Mouse (Mus musculus) olfactory bulb, adult 2 months (tissue): Measurements from ENCODE around the gene Ros1. TPM values are rescaled to one million over a fixed set of nuclear protein-coding genes. Genes with fewer than 3 reads are reported as not detected.

Experiments used
- H3K27ac ChIP-seq: fragments of 200-500 bp; 2 replicates; pipeline ENCODE4 v1.5.1; 2012; ENCODE audit warnings: low read depth, low read length; ENCODE audit not compliant: insufficient read depth
- H3K4me1 ChIP-seq: fragments of 200-500 bp; 2 replicates; pipeline ENCODE4 v1.6.1; 2012; ENCODE audit warnings: low read length; ENCODE audit not compliant: control insufficient read depth, insufficient read depth
- H3K4me3 ChIP-seq: fragments of 200-500 bp; 2 replicates; pipeline ENCODE4 v1.5.1; 2012; ENCODE audit warnings: mild to moderate bottlenecking, low read depth, low read length, moderate library complexity; ENCODE audit not compliant: insufficient read depth
- CTCF ChIP-seq: fragments of 200-500 bp; IDR thresholded peaks from 2 replicates; pipeline ENCODE4 v1.5.1; 2012; ENCODE audit warnings: low read depth, mild to moderate bottlenecking, low read length, moderate library complexity; ENCODE audit not compliant: insufficient read depth
- POLR2A ChIP-seq: fragments of 200-500 bp; IDR thresholded peaks from 2 replicates; pipeline ENCODE4 v1.6.1; 2012; ENCODE audit warnings: mild to moderate bottlenecking, low read depth, low read length, moderate library complexity; ENCODE audit not compliant: insufficient read depth
- WGBS: fragments of 180-500 bp; shearing (Covaris S2); methylation state at CpG from one replicate; pipeline ENCODE4 v1.1.7; 2018; 5-methylcytosine and 5-hydroxymethylcytosine counted together
- polyA plus RNA-seq: library from polyadenylated mRNA; stranded (reverse); fragments of >200 nt; gene quantifications from 2 replicates; pipeline ENCODE4 v1.2.4, GENCODE M21; 2012; ENCODE audit warnings: low replicate concordance; ENCODE audit not compliant: missing spikeins, insufficient read depth, insufficient read length

Ros1 gene
- not detected in 2 replicates for polyA plus RNA-seq

GRCm38 (mm10) chr10:52194957-52195852 is at the start of gene Ros1:
TSS of gene Ros1 (minus strand) at chr10:52195244.
- Histone ChIP-seq H3K4me3 (no peak within 1 kb of the TSS), H3K4me1 (no peaks in the 10 kb centered on the region), H3K27ac (no peak within 1 kb of the TSS)
- 89% methylated on average over 7 of the region's 7 CpGs for WGBS
- no peak for TF ChIP-seq POLR2A
- TF ChIP-seq CTCF = no peak

GRCm38 (mm10) chr10:52242680-52243323 is 47.8 kb upstream of the Ros1 start:
- TF ChIP-seq CTCF (no peak), POLR2A (no peak)
- Histone ChIP-seq H3K27ac (no peak overlapping the region), H3K4me3 (no peak overlapping the region), H3K4me1 (no peaks in the 10 kb centered on the region)
- WGBS = 34% methylated on average over 7 of the region's 7 CpGs

GRCm38 (mm10) chr10:52242015-52242414 is 47.0 kb upstream of the Ros1 start:
- no peaks in the 10 kb centered on the region for H3K4me1 ChIP-seq
- H3K4me3 ChIP-seq = no peak overlapping the region
- no peak overlapping the region for H3K27ac ChIP-seq
- WGBS = 89% methylated on average over 5 of the region's 5 CpGs
- TF ChIP-seq POLR2A (no peak), CTCF (no peak)

GRCm38 (mm10) chr10:52235461-52235860 is 40.4 kb upstream of the Ros1 start:
- no peak overlapping the region for H3K27ac ChIP-seq
- no peak for TF ChIP-seq CTCF
- no peak for TF ChIP-seq POLR2A
- 0 out of 2 replicates have a peak, but pooled peaks cover 2% of the 10 kb centered on the region for H3K4me1 ChIP-seq
- 85% methylated on average over 5 of the region's 5 CpGs for WGBS
- H3K4me3 ChIP-seq = no peak overlapping the region

GRCm38 (mm10) chr10:52234654-52234981 is 39.6 kb upstream of the Ros1 start:
- WGBS = 5% methylated on average over 7 of the region's 7 CpGs
- TF ChIP-seq CTCF (no peak), POLR2A (no peak)
- H3K4me1 ChIP-seq = 0 out of 2 replicates have a peak, but pooled peaks cover 2% of the 10 kb centered on the region
- H3K4me3 ChIP-seq = no peak overlapping the region
- H3K27ac ChIP-seq = no peak overlapping the region

- H3K4me1 ChIP-seq = 0 out of 2 replicates have a peak, but pooled peaks cover 2% of the 10 kb centered on the region
- H3K4me3 ChIP-seq = peak overlapping the region; percentile 71
- H3K27ac ChIP-seq = no peak overlapping the region
- 1% methylated on average over 39 of the region's 40 CpGs for WGBS
- TF ChIP-seq CTCF (no peak), POLR2A (no peak)
Observed at GRCm38 (mm10) chr10:52233969-52234653, 39.1 kb upstream of the Ros1 start.

GRCm38 (mm10) chr10:52233301-52233968 is 38.4 kb upstream of the Ros1 start, which contains the start of gene Dcbld1:
TSS of gene Dcbld1 (plus strand) at chr10:52233619.
- TF ChIP-seq POLR2A (0 out of 2 replicates have a peak, but pooled peaks have one; percentile 24), CTCF (no peak)
- WGBS = under 1% methylated on average over 58 of the region's 60 CpGs
- Histone ChIP-seq H3K4me3 (peak within 1 kb of the TSS; percentile 71), H3K4me1 (0 out of 2 replicates have a peak, but pooled peaks cover 2% of the 10 kb centered on the region), H3K27ac (no peak within 1 kb of the TSS)

GRCm38 (mm10) chr10:52232196-52233176 is 37.4 kb upstream of the Ros1 start:
- Histone ChIP-seq H3K4me1 (0 out of 2 replicates have a peak, but pooled peaks cover 2% of the 10 kb centered on the region), H3K4me3 (peak overlapping the region; percentile 21; the same call in 1 of the 2 replicates), H3K27ac (no peak overlapping the region)
- peak; percentile 40; the same call in 1 of the 2 replicates for TF ChIP-seq CTCF
- TF ChIP-seq POLR2A = no peak
- 9% methylated on average over 21 of the region's 21 CpGs for WGBS
